Mouse (Mus musculus) CH12.LX (cell line): Measurements from ENCODE around the gene Nop16.

ENCODE experiments used
- CTCF ChIP-seq, 2 experiments: IDR thresholded peaks in 1 of 2; conservative IDR thresholded peaks in 1 of 2; 2 replicates each; pipeline ENCODE4 v1.5.1; 2011 to 2012; ENCODE audit warnings: low read depth in 2 of 2, low read length in 2 of 2, improper control_type of control experiment in 1 of 2, inconsistent platforms in 1 of 2, mild to moderate bottlenecking in 1 of 2, moderate library complexity in 1 of 2
- E2F4 ChIP-seq: IDR thresholded peaks from 2 replicates; pipeline ENCODE4 v1.6.1; 2011; ENCODE audit warnings: low read depth, low read length, improper control_type of control experiment; ENCODE audit not compliant: insufficient replicate concordance
- EP300 ChIP-seq: IDR thresholded peaks from 2 replicates; pipeline ENCODE4 v1.6.1; 2011; ENCODE audit warnings: low read length, improper control_type of control experiment
- GABPA ChIP-seq: IDR thresholded peaks from 2 replicates; pipeline ENCODE4 v1.6.1; 2012; ENCODE audit warnings: low read depth, low read length, improper control_type of control experiment, inconsistent platforms; ENCODE audit not compliant: insufficient replicate concordance
- HCFC1 ChIP-seq: IDR thresholded peaks from 2 replicates; pipeline ENCODE4 v1.6.1; 2012; ENCODE audit warnings: low read depth, mild to moderate bottlenecking, inconsistent platforms, low read length, improper control_type of control experiment
- JUND ChIP-seq: conservative IDR thresholded peaks from 2 replicates; pipeline ENCODE4 v1.6.1; 2011; ENCODE audit warnings: low read depth, low read length, improper control_type of control experiment
- MAX ChIP-seq: IDR thresholded peaks from 2 replicates; pipeline ENCODE4 v1.6.1; 2011; ENCODE audit warnings: low read length, improper control_type of control experiment
- MYC ChIP-seq: IDR thresholded peaks from 2 replicates; pipeline ENCODE4 v1.6.1; 2011; ENCODE audit warnings: low read depth, mild to moderate bottlenecking, improper control_type of control experiment, low read length
- NELFE ChIP-seq: IDR thresholded peaks from 2 replicates; pipeline ENCODE4 v1.6.1; 2011; ENCODE audit warnings: low read depth, low read length, improper control_type of control experiment
- NRF1 ChIP-seq: IDR thresholded peaks from 2 replicates; pipeline ENCODE4 v1.6.1; 2014; ENCODE audit warnings: low read depth, mild to moderate bottlenecking, inconsistent platforms, low read length, improper control_type of control experiment, moderate library complexity
- POLR2A ChIP-seq: IDR thresholded peaks from 2 replicates; pipeline ENCODE4 v1.6.1; 2011; ENCODE audit warnings: low read depth, mild to moderate bottlenecking, improper control_type of control experiment, low read length
- POLR2AphosphoS2 ChIP-seq: IDR thresholded peaks from 2 replicates; pipeline ENCODE4 v1.6.1; 2011; ENCODE audit warnings: low read depth, low read length, improper control_type of control experiment
- ZMIZ1 ChIP-seq: IDR thresholded peaks from 2 replicates; pipeline ENCODE4 v1.6.1; 2012; ENCODE audit warnings: low read depth, mild to moderate bottlenecking, inconsistent platforms, low read length, improper control_type of control experiment

GRCm38 (mm10) chr13:54591776-54592356 lies 2.0 kb upstream of the Nop16 start:
- TF ChIP-seq NRF1, result no peak
- TF ChIP-seq E2F4, result no peak
- TF ChIP-seq POLR2AphosphoS2, result no peak
- TF ChIP-seq POLR2A, result no peak
- TF ChIP-seq MAX, result no peak
- no peak for TF ChIP-seq EP300
- TF ChIP-seq CTCF (conservative IDR thresholded peaks at IDR 0.05 in 1 of 2, IDR thresholded peaks at IDR 0.05 in 1 of 2; ENCODE audit: low read depth in 2 of 2, low read length in 2 of 2), result no peak
- TF ChIP-seq NELFE, result no peak
- no peak for TF ChIP-seq JUND
- no peak for TF ChIP-seq HCFC1
- no peak for TF ChIP-seq ZMIZ1
- no peak for TF ChIP-seq GABPA
- TF ChIP-seq MYC, result no peak
